ENCODE assay signal across 23 mouse cellular contexts in the genomic region with DNA sequence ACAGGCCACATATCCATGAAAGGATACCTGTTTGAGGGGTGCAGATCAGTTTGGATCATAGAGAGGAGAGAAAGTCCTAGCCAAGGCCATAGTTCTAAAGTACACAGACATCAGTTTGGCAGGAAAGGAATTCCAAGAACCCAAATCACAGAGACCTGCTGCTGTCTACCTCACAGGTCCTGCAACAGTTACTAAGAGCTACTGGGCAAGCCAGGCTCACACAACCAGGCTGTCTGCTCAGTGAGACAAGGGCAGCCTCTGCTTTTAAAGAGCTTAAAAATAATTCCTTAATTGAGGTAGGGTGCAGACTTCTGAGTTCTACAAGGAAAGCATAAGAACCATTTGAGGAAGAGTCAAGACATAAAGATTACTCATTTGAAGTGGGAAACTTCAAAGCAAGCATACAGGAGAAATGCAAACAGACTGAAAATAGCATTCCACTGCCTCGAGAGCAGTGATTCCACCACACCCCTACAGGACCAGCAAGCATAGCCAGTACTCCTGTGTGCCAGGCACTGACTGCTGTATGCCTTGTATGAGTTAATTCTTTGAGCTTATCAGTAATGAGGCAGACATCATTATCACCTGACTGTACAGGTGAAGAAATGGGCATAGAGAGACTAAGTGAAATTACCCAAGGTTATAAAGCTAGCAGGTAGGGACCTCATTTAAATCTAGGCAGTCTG. TPM values are rescaled to one million over a fixed set of nuclear protein-coding genes. Genes with fewer than 3 reads are reported as not detected.
DNase-seq lines count a peak whose midpoint lies in the region; ATAC-seq lines count a peak whose summit lies in the region.
"Had no signal": no experiment of that assay in that cellular context is flagged by ENCODE, and none has a peak within 500 bp of the region (broad histone marks: within the 10 kb centered on the region; RNA-seq: fewer than 3 reads in every experiment).

No protein-coding gene starts in this region.

- H3K27ac ChIP-seq in hindbrain, embryonic 15.5 days (replicated peaks), result no peak overlapping the region
- H3K27ac ChIP-seq in hindbrain, embryonic 14.5 days, result no peak overlapping the region
- H3K27ac ChIP-seq in intestine, embryonic 14.5 days (ENCODE audit: low read depth), result peak overlapping the region; percentile 9; the same call in 1 of the 2 replicates
- H3K27ac ChIP-seq in intestine, embryonic 15.5 days, result no peak overlapping the region
- peak overlapping the region; percentile 46 for H3K27ac ChIP-seq in stomach, embryonic 15.5 days
- H3K27ac ChIP-seq: forebrain, embryonic 10.5 days; hindbrain, embryonic 13.5 days; limb, embryonic 15.5 days; liver, embryonic 14.5 days; midbrain, embryonic 12.5 days; neural tube, embryonic 15.5 days had no signal

- ATAC-seq in hindbrain, embryonic 15.5 days (ENCODE audit: low FRiP score, low read depth), result peak; percentile 42; the same call in 1 of the 2 replicates
- ATAC-seq in hindbrain, embryonic 14.5 days (ENCODE audit: low FRiP score), result no peak
- peak; percentile 64; the same call in 1 of the 2 replicates for ATAC-seq in intestine, embryonic 14.5 days (replicated peaks; ENCODE audit: low FRiP score, low TSS enrichment, low read depth)
- ATAC-seq in intestine, embryonic 15.5 days, result peak; percentile 85
- peak; percentile 76; the same call in 1 of the 2 replicates for ATAC-seq in stomach, embryonic 15.5 days (ENCODE audit: insufficient read depth, low FRiP score, low read depth)
- ATAC-seq: forebrain, embryonic 16.5 days had no signal

- H3K27me3 ChIP-seq in hindbrain, embryonic 15.5 days, result no peaks in the 10 kb centered on the region
- H3K27me3 ChIP-seq in hindbrain, embryonic 14.5 days (ENCODE audit: control insufficient read depth, insufficient read depth, low read length), result no peaks in the 10 kb centered on the region
- no peaks in the 10 kb centered on the region for H3K27me3 ChIP-seq in intestine, embryonic 14.5 days (replicated peaks; ENCODE audit: control insufficient read depth, insufficient read depth, low read length)
- H3K27me3 ChIP-seq in intestine, embryonic 15.5 days (replicated peaks), result no peaks in the 10 kb centered on the region
- no peaks in the 10 kb centered on the region for H3K27me3 ChIP-seq in stomach, embryonic 15.5 days (replicated peaks)
- H3K27me3 ChIP-seq: hindbrain, embryonic 13.5 days; limb, embryonic 15.5 days; midbrain, embryonic 12.5 days; neural tube, embryonic 15.5 days had no signal

- no peak overlapping the region for H3K4me3 ChIP-seq in hindbrain, embryonic 15.5 days
- H3K4me3 ChIP-seq in hindbrain, embryonic 14.5 days (replicated peaks; ENCODE audit: low read length), result no peak overlapping the region
- no peak overlapping the region for H3K4me3 ChIP-seq in intestine, embryonic 14.5 days (ENCODE audit: low read depth, low read length)
- no peak overlapping the region for H3K4me3 ChIP-seq in intestine, embryonic 15.5 days (replicated peaks)
- no peak overlapping the region for H3K4me3 ChIP-seq in stomach, embryonic 15.5 days (replicated peaks)
- H3K4me3 ChIP-seq: forebrain, embryonic 10.5 days; hindbrain, embryonic 13.5 days; limb, embryonic 15.5 days; midbrain, embryonic 12.5 days; neural tube, embryonic 15.5 days had no signal

- DNase-seq in hindbrain, embryonic 14.5 days (ENCODE audit: low spot score), result no peak
- DNase-seq in intestine, embryonic 14.5 days (ENCODE audit: low spot score), result no peak
- DNase-seq in left cerebral cortex, adult 9 months (ENCODE audit: low spot score in 2 of 2), result no peak
- no peak for DNase-seq in left cerebral cortex, postnatal 36 days (ENCODE audit: low spot score in 2 of 2)
- DNase-seq: adrenal gland, adult 2 months; cerebellum, adult 11-12 months; cerebellum, postnatal 14 days; gastrocnemius, postnatal 36 days; heart, postnatal 36 days; kidney, adult 11 months; layer of hippocampus, adult 9-11 months; left cerebral cortex, postnatal 4 days; thymus, postnatal 14 days had no signal

- no peaks in the 10 kb centered on the region for H3K36me3 ChIP-seq in hindbrain, embryonic 15.5 days
- no peaks in the 10 kb centered on the region for H3K36me3 ChIP-seq in hindbrain, embryonic 14.5 days (replicated peaks; ENCODE audit: control insufficient read depth, insufficient read depth)
- H3K36me3 ChIP-seq in intestine, embryonic 14.5 days (ENCODE audit: control insufficient read depth, insufficient read depth, low read length), result no peaks in the 10 kb centered on the region
- no peaks in the 10 kb centered on the region for H3K36me3 ChIP-seq in intestine, embryonic 15.5 days
- H3K36me3 ChIP-seq in stomach, embryonic 15.5 days, result no peaks in the 10 kb centered on the region
- H3K36me3 ChIP-seq: forebrain, embryonic 10.5 days; hindbrain, embryonic 13.5 days; limb, embryonic 15.5 days; midbrain, embryonic 12.5 days; neural tube, embryonic 15.5 days had no signal

- intact Hi-C loops in left cerebral cortex, postnatal 36 days (cut with DNase I), result no loop called here

- no peak overlapping the region for H3K9ac ChIP-seq in hindbrain, embryonic 15.5 days
- no peak overlapping the region for H3K9ac ChIP-seq in hindbrain, embryonic 14.5 days
- no peak overlapping the region for H3K9ac ChIP-seq in intestine, embryonic 14.5 days (ENCODE audit: low read length)
- no peak overlapping the region for H3K9ac ChIP-seq in intestine, embryonic 15.5 days
- no peak overlapping the region for H3K9ac ChIP-seq in stomach, embryonic 15.5 days
- H3K9ac ChIP-seq: hindbrain, embryonic 13.5 days; limb, embryonic 15.5 days; liver, embryonic 14.5 days; midbrain, embryonic 12.5 days; neural tube, embryonic 15.5 days had no signal

- no peaks in the 10 kb centered on the region for H3K4me1 ChIP-seq in hindbrain, embryonic 15.5 days (replicated peaks)
- H3K4me1 ChIP-seq in hindbrain, embryonic 14.5 days (replicated peaks; ENCODE audit: control insufficient read depth, insufficient read depth, low read length), result no peaks in the 10 kb centered on the region
- no peaks in the 10 kb centered on the region for H3K4me1 ChIP-seq in intestine, embryonic 14.5 days (replicated peaks; ENCODE audit: control insufficient read depth, insufficient read depth, low read length)
- 0 out of 2 replicates have a peak, but pooled peaks cover 2% of the 10 kb centered on the region for H3K4me1 ChIP-seq in intestine, embryonic 15.5 days (replicated peaks)
- H3K4me1 ChIP-seq in stomach, embryonic 15.5 days, result no peaks in the 10 kb centered on the region
- H3K4me1 ChIP-seq: forebrain, embryonic 10.5 days; hindbrain, embryonic 13.5 days; limb, embryonic 15.5 days; midbrain, embryonic 12.5 days; neural tube, embryonic 15.5 days had no signal

- 67% methylated on average over 1 of the region's 1 CpGs for WGBS in hindbrain, embryonic 15.5 days
- 63% methylated on average over 1 of the region's 1 CpGs for WGBS in hindbrain, embryonic 14.5 days
- WGBS in intestine, embryonic 14.5 days, result 14% methylated on average over 1 of the region's 1 CpGs
- WGBS in intestine, embryonic 15.5 days, result 20% methylated on average over 1 of the region's 1 CpGs
- 33% methylated on average over 1 of the region's 1 CpGs for WGBS in stomach, embryonic 15.5 days

- H3K4me2 ChIP-seq in hindbrain, embryonic 15.5 days, result no peak overlapping the region
- H3K4me2 ChIP-seq in hindbrain, embryonic 14.5 days (replicated peaks), result no peak overlapping the region
- no peak overlapping the region for H3K4me2 ChIP-seq in intestine, embryonic 14.5 days (ENCODE audit: low read length)
- H3K4me2 ChIP-seq in intestine, embryonic 15.5 days (replicated peaks), result no peak overlapping the region
- H3K4me2 ChIP-seq in stomach, embryonic 15.5 days, result no peak overlapping the region
- H3K4me2 ChIP-seq: hindbrain, embryonic 13.5 days; limb, embryonic 15.5 days; midbrain, embryonic 12.5 days; neural tube, embryonic 15.5 days had no signal

- no peaks in the 10 kb centered on the region for H3K9me3 ChIP-seq in hindbrain, embryonic 15.5 days
- no peaks in the 10 kb centered on the region for H3K9me3 ChIP-seq in hindbrain, embryonic 14.5 days (ENCODE audit: control insufficient read depth, low read length)
- H3K9me3 ChIP-seq in intestine, embryonic 14.5 days (ENCODE audit: control insufficient read depth, low read length), result no peaks in the 10 kb centered on the region
- H3K9me3 ChIP-seq in intestine, embryonic 15.5 days, result no peaks in the 10 kb centered on the region
- H3K9me3 ChIP-seq in stomach, embryonic 15.5 days, result no peaks in the 10 kb centered on the region
- H3K9me3 ChIP-seq: forebrain, embryonic 10.5 days; hindbrain, embryonic 13.5 days; limb, embryonic 15.5 days; midbrain, embryonic 12.5 days; neural tube, embryonic 15.5 days had no signal

RNA-seq across cellular contexts. Expression of gene Cacybp, which starts 58.8 kb away (rescaled TPM):
- polyA plus RNA-seq in hindbrain, embryonic 15.5 days (2015; fragmentation: Nextera tagmentation; extraction: Ambion mirVana), result 251 and 263 TPM in 2 replicates
- 279 and 292 TPM in 2 replicates for polyA plus RNA-seq in hindbrain, embryonic 14.5 days (2014; fragmentation: Nextera tagmentation; extraction: Ambion mirVana)
- 235 TPM in 2 replicates for polyA plus RNA-seq in intestine, embryonic 14.5 days (2014; fragmentation: Nextera tagmentation; extraction: Ambion mirVana)
- 199 and 235 TPM in 2 replicates for polyA plus RNA-seq in intestine, embryonic 15.5 days (2015; fragmentation: Nextera tagmentation; extraction: Ambion mirVana)
- polyA plus RNA-seq in stomach, embryonic 15.5 days (2015; fragmentation: Nextera tagmentation; extraction: Ambion mirVana), result 196 and 234 TPM in 2 replicates
- 10 to 100 TPM; 83.1 to 88.2 TPM for total RNA-seq in left cerebral cortex, postnatal 36 days (2021)

Comparison
In these comparisons a context has a peak if more than half of its experiments do, and no peak if none do; other contexts are left out.
1. H3K27ac ChIP-seq: peak in intestine, embryonic 14.5 days (single experiment) and stomach, embryonic 15.5 days (single experiment); none in hindbrain, embryonic 15.5 days (single experiment), hindbrain, embryonic 14.5 days (single experiment) and intestine, embryonic 15.5 days (single experiment).